Mouse (Mus musculus) kidney, postnatal 14 days (tissue): ENCODE data around the gene Hspa12a.

Experiments used
- DNase-seq: peaks from one replicate; pipeline ENCODE4 v3.0.0; 2022; ENCODE audit warnings: mixed read lengths

Hspa12a gene

DNA sequence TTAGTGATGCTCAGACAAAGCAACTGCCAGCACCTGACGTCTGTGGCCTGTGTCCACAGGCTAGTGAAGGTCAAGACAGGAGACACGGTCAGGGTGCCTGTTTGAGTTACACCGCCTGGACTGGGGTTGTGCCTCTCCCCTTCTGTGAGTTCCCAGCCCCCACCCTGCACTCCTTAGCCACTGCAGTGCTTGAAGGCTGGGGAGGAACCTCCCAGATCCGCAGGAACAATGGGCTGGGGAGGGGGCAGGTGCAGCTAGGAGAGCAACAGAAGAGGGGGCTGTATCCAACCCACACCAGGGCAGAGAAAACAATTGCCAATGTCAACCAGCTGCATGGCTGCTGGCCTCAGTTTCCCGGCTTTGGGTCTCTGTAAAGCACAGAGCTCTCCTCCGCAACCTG lies 84.1 kb downstream of the Hspa12a start:
- DNase-seq, result no peak

GRCm38 (mm10) chr19:58856129-58856855 lies 87.2 kb downstream of the Hspa12a start:
- no peak for DNase-seq

DNA sequence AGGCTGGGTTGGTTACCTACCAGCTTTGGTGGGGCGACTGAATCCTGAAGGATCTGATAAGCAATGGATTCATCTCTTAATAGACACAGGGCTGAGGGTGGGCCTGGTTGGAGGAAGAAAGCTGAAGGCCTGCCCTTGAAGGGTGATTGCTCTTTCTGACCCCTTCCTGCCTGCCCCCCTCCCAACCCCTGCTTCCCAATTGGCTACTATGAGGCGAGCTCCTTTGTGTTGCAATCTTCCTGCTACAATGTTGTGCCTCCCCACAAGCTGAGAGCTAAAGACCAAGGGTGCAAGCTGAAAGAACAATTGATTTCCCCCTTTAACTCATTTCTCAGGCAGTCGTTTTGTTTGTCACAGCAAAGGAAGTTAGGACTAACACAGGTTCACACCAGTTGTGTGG lies 88.6 kb downstream of the Hspa12a start:
- no peak for DNase-seq

- DNase-seq, result peak; percentile 83
Measured at GRCm38 (mm10) chr19:58853036-58853735, 90.3 kb downstream of the Hspa12a start.

DNA sequence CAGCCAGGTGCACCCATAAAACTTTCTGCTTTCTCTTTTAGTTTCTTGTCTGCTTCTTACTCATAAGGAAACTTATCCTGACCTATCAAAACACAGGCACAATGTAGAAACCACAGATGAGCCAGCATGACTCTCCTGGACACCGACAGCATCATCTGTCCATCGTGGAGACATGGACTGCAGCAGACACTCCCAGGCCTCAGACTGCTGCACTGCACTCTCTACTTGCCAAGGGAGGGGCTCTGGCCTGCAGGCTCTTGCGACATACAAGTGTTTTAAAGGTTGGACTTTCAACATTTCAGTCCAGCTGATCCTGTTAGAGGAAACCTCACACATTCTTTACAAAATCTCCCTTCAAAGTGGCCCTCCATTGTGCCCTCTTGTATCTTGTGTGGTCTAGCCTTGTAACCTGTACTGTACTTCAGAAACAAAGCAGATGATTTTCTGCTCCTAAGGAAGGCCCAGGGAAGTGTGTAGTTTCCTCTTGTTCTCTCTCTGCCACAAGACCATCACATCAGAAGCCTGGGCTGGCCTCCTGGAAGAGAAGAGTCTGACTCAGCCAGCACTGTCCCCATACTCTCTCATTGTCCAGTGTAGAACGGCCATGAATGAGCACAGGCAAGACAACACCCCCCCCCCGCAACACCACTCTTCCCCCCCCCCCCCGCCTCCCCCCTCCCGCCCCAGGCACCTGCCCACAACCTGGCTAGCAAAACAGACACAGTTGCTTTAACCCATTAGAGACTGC lies 92.6 kb downstream of the Hspa12a start:
- no peak for DNase-seq

DNA sequence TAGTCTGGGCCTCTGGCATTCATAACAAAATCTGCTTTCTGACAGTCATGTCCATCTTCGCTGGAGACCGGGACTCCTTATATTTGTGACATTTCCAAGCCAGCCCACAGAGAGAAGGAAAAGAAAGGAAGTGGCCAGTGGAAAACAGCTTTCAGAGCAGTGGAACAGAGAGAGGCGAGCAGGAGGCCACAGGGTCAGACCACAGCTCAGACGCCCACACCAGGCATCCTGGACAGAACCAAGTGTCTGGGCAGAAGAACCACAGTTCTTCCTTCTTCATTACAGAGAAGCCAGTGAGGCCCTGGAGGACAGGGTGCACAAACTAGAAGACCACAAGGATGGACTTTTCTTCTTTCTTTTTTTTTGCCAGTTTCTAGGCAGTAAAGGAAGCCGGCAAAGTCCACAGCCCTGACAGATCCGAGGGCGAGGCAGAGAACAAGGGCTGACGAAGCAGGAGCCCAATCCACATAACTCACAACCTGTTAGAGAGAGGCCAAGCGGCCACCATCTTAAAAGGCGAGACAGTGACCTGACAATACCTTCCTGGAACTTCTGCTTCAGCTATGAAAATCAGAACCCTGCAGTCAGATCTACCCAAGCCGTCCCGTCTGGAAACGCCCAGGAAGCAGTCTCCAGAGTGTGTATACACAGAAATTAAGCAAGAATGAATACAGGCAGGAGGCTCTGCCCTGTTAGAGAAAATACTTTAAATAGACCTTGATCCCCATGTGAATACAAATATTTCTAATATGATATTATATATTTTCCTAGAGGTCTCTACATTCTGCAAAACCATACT lies 93.9 kb downstream of the Hspa12a start:
- no peak for DNase-seq

- DNase-seq, result no peak
Measured at GRCm38 (mm10) chr19:58843606-58844005, 99.8 kb downstream of the Hspa12a start.

GRCm38 (mm10) chr19:58840721-58841271 lies 102.7 kb downstream of the Hspa12a start:
- no peak for DNase-seq

DNA sequence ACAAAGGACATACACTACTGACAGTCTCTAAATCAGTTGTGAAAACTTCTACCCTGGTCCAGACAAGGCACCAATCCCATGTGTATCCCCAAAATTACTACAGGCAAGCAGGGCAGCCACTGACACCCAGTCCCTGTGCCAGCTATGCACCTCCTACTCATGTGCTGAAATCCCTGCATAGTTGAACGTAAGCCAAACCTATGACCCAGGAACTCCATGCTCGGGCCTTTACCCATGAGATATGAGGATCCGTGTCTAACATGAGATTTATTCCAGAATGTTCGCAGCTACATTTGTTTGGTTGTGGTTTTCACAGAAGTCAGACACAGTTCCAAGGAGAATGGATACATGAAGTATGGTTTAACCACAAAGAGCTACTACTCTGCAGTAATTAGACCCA lies 103.6 kb downstream of the Hspa12a start:
- DNase-seq, result peak; percentile 60

GRCm38 (mm10) chr19:58839345-58839744 lies 104.1 kb downstream of the Hspa12a start:
- DNase-seq, result no peak

DNA sequence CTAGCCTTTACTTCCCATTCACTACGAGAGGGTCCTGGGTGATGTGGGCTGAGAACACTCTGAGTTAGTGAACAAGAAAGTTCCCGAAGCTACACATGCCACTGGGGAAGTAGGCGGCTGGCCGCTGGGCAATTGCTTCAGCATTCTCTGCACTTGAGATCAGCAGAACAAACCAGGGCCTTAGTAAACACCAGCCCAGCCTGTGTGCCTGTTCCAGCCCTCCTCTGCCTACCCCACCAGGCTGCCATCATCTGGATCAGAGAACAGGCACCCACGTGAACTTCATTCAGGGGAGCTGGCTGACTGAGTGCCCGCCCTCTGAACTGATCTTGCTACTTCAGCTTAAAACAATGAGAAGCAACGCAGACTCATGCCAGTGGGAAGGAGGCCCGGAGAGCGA lies 104.7 kb downstream of the Hspa12a start:
- DNase-seq, result peak; percentile 58

GRCm38 (mm10) chr19:58833639-58834180 lies 109.7 kb downstream of the Hspa12a start:
- DNase-seq, result no peak

GRCm38 (mm10) chr19:58832988-58833387 lies 110.5 kb downstream of the Hspa12a start:
- no peak for DNase-seq

GRCm38 (mm10) chr19:58831280-58831922 lies 112.1 kb downstream of the Hspa12a start:
- no peak for DNase-seq

DNA sequence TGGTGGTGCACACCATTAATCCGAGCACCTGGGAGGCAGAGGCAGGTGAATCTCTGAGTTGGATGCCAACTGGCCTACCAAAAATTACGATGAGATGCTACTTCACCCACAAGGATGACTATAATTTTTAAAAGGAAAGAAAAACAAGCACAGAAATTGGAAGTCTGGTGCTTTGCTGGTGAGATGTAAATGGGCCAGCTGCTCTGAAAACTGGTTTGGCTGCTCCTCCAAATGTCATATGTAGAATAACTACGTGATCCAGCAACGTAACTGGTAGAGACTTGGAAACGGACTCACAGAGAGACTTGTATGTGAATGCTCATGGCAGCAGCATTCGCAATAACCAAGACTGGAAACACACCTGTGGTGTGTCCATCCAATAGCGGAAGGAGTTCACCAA lies 113.3 kb downstream of the Hspa12a start:
- DNase-seq, result no peak

DNA sequence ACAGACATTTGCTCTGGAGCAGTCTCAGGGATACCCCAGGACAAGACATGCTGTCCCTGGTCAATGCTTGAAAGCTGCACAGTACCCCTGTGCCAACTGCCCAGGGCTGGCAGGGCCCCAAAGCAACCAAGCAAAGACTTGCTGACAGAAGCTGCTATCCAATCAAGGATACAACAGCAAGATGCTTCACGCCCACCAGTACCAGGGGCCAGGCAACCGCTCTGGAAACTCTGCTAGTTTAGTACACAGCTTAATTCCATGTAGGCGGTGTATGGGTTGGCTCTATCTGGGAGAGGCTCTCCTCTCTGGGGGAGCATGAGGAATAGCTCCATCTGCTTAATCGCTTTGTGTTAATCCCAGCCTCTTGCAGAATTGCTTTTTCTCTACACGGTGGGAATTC lies 113.9 kb downstream of the Hspa12a start:
- DNase-seq, result peak; percentile 48

DNA sequence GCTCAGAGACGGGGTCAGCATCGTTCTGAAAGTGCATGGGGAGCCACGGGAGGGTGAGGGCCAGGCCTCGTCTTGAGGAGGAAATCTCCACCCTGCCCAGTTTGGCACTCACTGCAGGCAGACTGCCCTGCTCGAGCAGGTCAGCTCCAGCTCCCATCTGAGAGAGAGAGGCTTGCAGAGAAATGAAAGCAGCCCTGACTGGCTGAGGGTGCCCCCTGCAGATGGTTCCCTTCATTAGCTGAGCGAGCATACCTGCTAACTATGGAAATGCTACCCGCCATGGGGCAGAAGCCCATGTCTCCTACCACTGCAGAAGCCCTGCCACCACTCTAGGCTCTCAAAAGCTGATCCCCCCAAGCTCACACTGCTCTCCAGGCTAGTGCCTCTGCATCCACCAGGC lies 115.8 kb downstream of the Hspa12a start:
- DNase-seq, result no peak

GRCm38 (mm10) chr19:58824316-58824715 lies 119.1 kb downstream of the Hspa12a start:
- no peak for DNase-seq

GRCm38 (mm10) chr19:58823301-58823700 lies 120.2 kb downstream of the Hspa12a start:
- DNase-seq, result no peak

- peak; percentile 69 for DNase-seq
Measured at GRCm38 (mm10) chr19:58822454-58823200, 120.8 kb downstream of the Hspa12a start.
